In the genomic region with DNA sequence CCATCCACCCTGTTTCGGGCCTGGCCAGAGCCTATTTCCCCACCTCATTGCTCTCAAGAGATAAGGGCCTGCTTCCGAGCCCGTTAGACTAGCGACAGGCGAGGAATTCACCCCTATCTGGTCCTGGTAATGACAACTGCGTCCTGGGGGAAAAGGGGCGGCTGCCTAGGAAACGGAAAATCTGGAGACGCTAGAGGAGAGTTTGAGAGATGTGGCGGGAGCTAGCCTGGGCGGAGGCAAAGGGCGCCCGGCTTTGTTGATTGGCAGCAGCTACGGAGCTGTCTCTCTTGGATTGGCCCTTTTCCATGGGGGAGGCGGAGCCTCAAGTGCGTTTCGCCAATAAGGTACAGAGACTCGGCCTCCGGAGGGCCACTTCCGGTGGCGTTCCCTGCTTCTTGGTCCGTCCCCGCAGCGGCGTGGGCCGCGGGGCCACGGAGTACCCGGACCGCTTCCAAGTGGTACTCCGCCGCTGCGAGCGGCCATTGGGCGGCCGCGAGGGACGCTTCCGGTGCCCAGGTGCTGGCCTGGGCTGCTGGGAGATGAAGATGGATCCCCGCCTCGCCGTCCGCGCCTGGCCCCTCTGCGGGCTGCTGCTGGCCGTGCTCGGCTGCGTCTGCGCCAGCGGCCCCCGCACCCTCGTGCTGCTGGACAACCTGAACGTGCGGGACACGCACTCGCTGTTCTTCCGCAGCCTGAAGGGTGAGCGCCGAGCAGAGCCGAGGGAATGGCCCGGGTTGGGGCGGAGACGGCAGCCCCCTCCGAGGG, we compare ENCODE assay signal across 8 mouse cellular contexts. TPM values are rescaled to one million over a fixed set of nuclear protein-coding genes. Genes with fewer than 3 reads are reported as not detected.
DNase-seq lines count a peak whose midpoint lies in the region; ATAC-seq lines count a peak whose summit lies in the region.

TSS of gene Ddost (plus strand) at position 391 of the 765 bp plus-strand sequence.

- H3K4me1 ChIP-seq in hindbrain, embryonic 11.5 days (replicated peaks; ENCODE audit: control insufficient read depth, insufficient read depth, low read length) = peaks cover 4% of the 10 kb centered on the region

- H3K4me3 ChIP-seq in hindbrain, embryonic 11.5 days (ENCODE audit: low read depth, low read length) = peak within 1 kb of the TSS; percentile 84

- H3K27me3 ChIP-seq in hindbrain, embryonic 11.5 days (ENCODE audit: control insufficient read depth, insufficient read depth, low read length) = no peaks in the 10 kb centered on the region

- WGBS in hindbrain, embryonic 11.5 days = under 1% methylated on average over 63 of the region's 64 CpGs

- peak; percentile 100 for DNase-seq in Muller cell, postnatal 12 days (ENCODE audit: inconsistent ontology term)
- DNase-seq in cerebellum, adult 9-11 months = peak; percentile 99
- peak; percentile 97 to 99 for DNase-seq in frontal cortex, adult 2 months (ENCODE audit: extremely low spot score in 1 of 2, low spot score in 1 of 2)
- peak; percentile 97 for DNase-seq in hindbrain, embryonic 11.5 days (ENCODE audit: low spot score)
- peak; percentile 97 to 98 for DNase-seq in layer of hippocampus, postnatal 10 days (ENCODE audit: low spot score in 2 of 2)
- peak; percentile 100 for DNase-seq in lung, postnatal 10 days
- peak; percentile 96 for DNase-seq in ovary, postnatal 36 days (ENCODE audit: low spot score)
- DNase-seq in thymus, postnatal 25 days = peak; percentile 94

- ATAC-seq in hindbrain, embryonic 11.5 days (ENCODE audit: low FRiP score) = peak; percentile 99

- H3K9me3 ChIP-seq in hindbrain, embryonic 11.5 days (ENCODE audit: control insufficient read depth, low read length) = no peaks in the 10 kb centered on the region

- peak within 1 kb of the TSS; percentile 63 for H3K27ac ChIP-seq in hindbrain, embryonic 11.5 days (ENCODE audit: low read depth, low read length)

- peak within 1 kb of the TSS; percentile 80 for H3K4me2 ChIP-seq in hindbrain, embryonic 11.5 days (replicated peaks; ENCODE audit: low read depth, low read length)

- 0 out of 2 replicates have a peak, but pooled peaks cover 3% of the 10 kb centered on the region for H3K36me3 ChIP-seq in hindbrain, embryonic 11.5 days (ENCODE audit: control insufficient read depth, insufficient read depth, low read length)

- H3K9ac ChIP-seq in hindbrain, embryonic 11.5 days (ENCODE audit: low read depth, low read length) = peak within 1 kb of the TSS; percentile 85

RNA-seq across cellular contexts. Expression of gene Ddost, which starts in this region (rescaled TPM):
- polyA plus RNA-seq in frontal cortex, adult 2 months (2012; rRNA removed) = 89.8 and 93.1 TPM in 2 replicates
- polyA plus RNA-seq in hindbrain, embryonic 11.5 days (2014; fragmentation: Nextera tagmentation; extraction: Ambion mirVana) = 214 and 227 TPM in 2 replicates
- 100 to 1,000 TPM; 106 to 108 TPM for total RNA-seq in layer of hippocampus, postnatal 10 days (2021)

Comparison
In these comparisons a context has a peak if more than half of its experiments do, and no peak if none do; other contexts are left out.
1. Peak in every context shown above with its lines: DNase-seq, ATAC-seq, H3K4me3 ChIP-seq and H3K27ac ChIP-seq.